Mouse (Mus musculus): ENCODE data around the gene Nabp2. TPM values are rescaled to one million over a fixed set of nuclear protein-coding genes. Genes with fewer than 3 reads are reported as not detected.
A peak's percentile ranks its signal among the peaks of the same experiment; 100 is the strongest.

The Nabp2 gene
- polyA plus RNA-seq, 1 experiment from 2014 or later, result 180 TPM

GRCm38 (mm10) chr10:128385902-128386301, 25.4 kb downstream of the Nabp2 start:
- Histone ChIP-seq H3K4me2 (ENCODE audit: low read length) (no peak overlapping the region), H3K4me1 (ENCODE audit: control insufficient read depth, insufficient read depth, low read length) (no peaks in the 10 kb centered on the region), H3K27ac (ENCODE audit: low read depth, low read length) (no peak overlapping the region), H3K9me3 (replicated peaks; ENCODE audit: control insufficient read depth, low read length) (no peaks in the 10 kb centered on the region), H3K9ac (ENCODE audit: low read length) (no peak overlapping the region), H3K36me3 (ENCODE audit: control insufficient read depth, insufficient read depth, low read length) (peaks cover 98% of the 10 kb centered on the region), H3K27me3 (replicated peaks; ENCODE audit: control insufficient read depth, insufficient read depth, low read length) (no peaks in the 10 kb centered on the region), H3K4me3 (ENCODE audit: low read depth, low read length) (no peak overlapping the region)
- 93% methylated on average over 7 of the region's 7 CpGs for WGBS
- DNase-seq (ENCODE audit: low spot score), result no peak
- ATAC-seq, result no peak

GRCm38 (mm10) chr10:128382482-128382881, 28.8 kb downstream of the Nabp2 start:
- no peak for DNase-seq (ENCODE audit: low spot score)
- H3K9ac ChIP-seq (ENCODE audit: low read length), result no peak overlapping the region
- no peaks in the 10 kb centered on the region for H3K27me3 ChIP-seq (replicated peaks; ENCODE audit: control insufficient read depth, insufficient read depth, low read length)
- no peak overlapping the region for H3K4me3 ChIP-seq (ENCODE audit: low read depth, low read length)
- H3K36me3 ChIP-seq (ENCODE audit: control insufficient read depth, insufficient read depth, low read length), result peaks cover 91% of the 10 kb centered on the region
- no peaks in the 10 kb centered on the region for H3K9me3 ChIP-seq (replicated peaks; ENCODE audit: control insufficient read depth, low read length)
- no peak for ATAC-seq
- 91% methylated on average over 8 of the region's 8 CpGs for WGBS
- no peak overlapping the region for H3K27ac ChIP-seq (ENCODE audit: low read depth, low read length)
- no peak overlapping the region for H3K4me2 ChIP-seq (ENCODE audit: low read length)
- peaks cover 11% of the 10 kb centered on the region for H3K4me1 ChIP-seq (ENCODE audit: control insufficient read depth, insufficient read depth, low read length)

GRCm38 (mm10) chr10:128380565-128380964, 30.7 kb downstream of the Nabp2 start:
- Histone ChIP-seq H3K4me3 (ENCODE audit: low read depth, low read length) (no peak overlapping the region), H3K9ac (ENCODE audit: low read length) (no peak overlapping the region), H3K4me2 (ENCODE audit: low read length) (no peak overlapping the region), H3K9me3 (replicated peaks; ENCODE audit: control insufficient read depth, low read length) (no peaks in the 10 kb centered on the region), H3K36me3 (ENCODE audit: control insufficient read depth, insufficient read depth, low read length) (peaks cover 71% of the 10 kb centered on the region), H3K4me1 (ENCODE audit: control insufficient read depth, insufficient read depth, low read length) (peaks cover 11% of the 10 kb centered on the region), H3K27me3 (replicated peaks; ENCODE audit: control insufficient read depth, insufficient read depth, low read length) (no peaks in the 10 kb centered on the region), H3K27ac (ENCODE audit: low read depth, low read length) (no peak overlapping the region)
- DNase-seq (ENCODE audit: low spot score), result no peak
- 88% methylated on average over 5 of the region's 5 CpGs for WGBS
- no peak for ATAC-seq

- Histone ChIP-seq H3K36me3 (ENCODE audit: control insufficient read depth, insufficient read depth, low read length) (peaks cover 58% of the 10 kb centered on the region), H3K4me1 (ENCODE audit: control insufficient read depth, insufficient read depth, low read length) (peaks cover 11% of the 10 kb centered on the region), H3K4me3 (ENCODE audit: low read depth, low read length) (no peak overlapping the region), H3K9me3 (replicated peaks; ENCODE audit: control insufficient read depth, low read length) (no peaks in the 10 kb centered on the region), H3K4me2 (ENCODE audit: low read length) (no peak overlapping the region), H3K27ac (ENCODE audit: low read depth, low read length) (no peak overlapping the region), H3K9ac (ENCODE audit: low read length) (no peak overlapping the region; the same call in 1 of the 2 replicates), H3K27me3 (replicated peaks; ENCODE audit: control insufficient read depth, insufficient read depth, low read length) (no peaks in the 10 kb centered on the region)
- WGBS, result 94% methylated on average over 7 of the region's 7 CpGs
- no peak for ATAC-seq
- no peak for DNase-seq (ENCODE audit: low spot score)
These were observed 32.0 kb downstream of the Nabp2 start for GRCm38 (mm10) chr10:128379260-128379659.

GRCm38 (mm10) chr10:128378462-128378861, 32.8 kb downstream of the Nabp2 start:
- Histone ChIP-seq H3K27me3 (replicated peaks; ENCODE audit: control insufficient read depth, insufficient read depth, low read length) (no peaks in the 10 kb centered on the region), H3K4me3 (ENCODE audit: low read depth, low read length) (peak overlapping the region; percentile 99), H3K27ac (ENCODE audit: low read depth, low read length) (no peak overlapping the region), H3K4me2 (ENCODE audit: low read length) (peak overlapping the region; percentile 61), H3K9ac (ENCODE audit: low read length) (peak overlapping the region; percentile 99), H3K4me1 (ENCODE audit: control insufficient read depth, insufficient read depth, low read length) (peaks cover 11% of the 10 kb centered on the region), H3K36me3 (ENCODE audit: control insufficient read depth, insufficient read depth, low read length) (peaks cover 50% of the 10 kb centered on the region), H3K9me3 (replicated peaks; ENCODE audit: control insufficient read depth, low read length) (no peaks in the 10 kb centered on the region)
- no peak for DNase-seq (ENCODE audit: low spot score)
- WGBS, result 56% methylated on average over 3 of the region's 3 CpGs
- no peak for ATAC-seq

GRCm38 (mm10) chr10:128377940-128378448, 33.3 kb downstream of the Nabp2 start:
- ATAC-seq (no peak), DNase-seq (ENCODE audit: low spot score) (no peak)
- Histone ChIP-seq H3K36me3 (ENCODE audit: control insufficient read depth, insufficient read depth, low read length) (peaks cover 46% of the 10 kb centered on the region), H3K27ac (ENCODE audit: low read depth, low read length) (peak overlapping the region; percentile 94), H3K9ac (ENCODE audit: low read length) (peak overlapping the region; percentile 99), H3K4me2 (ENCODE audit: low read length) (peak overlapping the region; percentile 61), H3K9me3 (replicated peaks; ENCODE audit: control insufficient read depth, low read length) (no peaks in the 10 kb centered on the region), H3K4me1 (ENCODE audit: control insufficient read depth, insufficient read depth, low read length) (peaks cover 11% of the 10 kb centered on the region), H3K4me3 (ENCODE audit: low read depth, low read length) (peak overlapping the region; percentile 99), H3K27me3 (replicated peaks; ENCODE audit: control insufficient read depth, insufficient read depth, low read length) (no peaks in the 10 kb centered on the region)
- WGBS, result 46% methylated on average over 14 of the region's 14 CpGs

GRCm38 (mm10) chr10:128377222-128377939, 33.9 kb downstream of the Nabp2 start:
- Histone ChIP-seq H3K4me2 (ENCODE audit: low read length) (peak overlapping the region; percentile 61), H3K4me3 (ENCODE audit: low read depth, low read length) (peak overlapping the region; percentile 99), H3K9me3 (replicated peaks; ENCODE audit: control insufficient read depth, low read length) (no peaks in the 10 kb centered on the region), H3K27me3 (replicated peaks; ENCODE audit: control insufficient read depth, insufficient read depth, low read length) (no peaks in the 10 kb centered on the region), H3K27ac (ENCODE audit: low read depth, low read length) (peak overlapping the region; percentile 94), H3K4me1 (ENCODE audit: control insufficient read depth, insufficient read depth, low read length) (peaks cover 11% of the 10 kb centered on the region), H3K9ac (ENCODE audit: low read length) (peak overlapping the region; percentile 99), H3K36me3 (ENCODE audit: control insufficient read depth, insufficient read depth, low read length) (peaks cover 40% of the 10 kb centered on the region)
- under 1% methylated on average over 47 of the region's 47 CpGs for WGBS
- DNase-seq (ENCODE audit: low spot score), result peak; percentile 75
- ATAC-seq, result peak; percentile 76

GRCm38 (mm10) chr10:128376455-128377211, 34.7 kb downstream of the Nabp2 start, which contains the start of gene Ankrd52:
Gene Ankrd52, plus strand, starts transcription at chr10:128377115.
- peak; percentile 84 for DNase-seq (ENCODE audit: low spot score)
- under 1% methylated on average over 51 of the region's 73 CpGs for WGBS

More at GRCm38 (mm10) chr10:128376455-128377211, 34.7 kb downstream of the Nabp2 start, which contains the start of gene Ankrd52:
- Histone ChIP-seq H3K27me3 (replicated peaks; ENCODE audit: control insufficient read depth, insufficient read depth, low read length) (no peaks in the 10 kb centered on the region), H3K4me1 (ENCODE audit: control insufficient read depth, insufficient read depth, low read length) (peaks cover 11% of the 10 kb centered on the region), H3K9ac (ENCODE audit: low read length) (peak within 1 kb of the TSS; percentile 99), H3K36me3 (ENCODE audit: control insufficient read depth, insufficient read depth, low read length) (peaks cover 32% of the 10 kb centered on the region), H3K9me3 (replicated peaks; ENCODE audit: control insufficient read depth, low read length) (no peaks in the 10 kb centered on the region), H3K27ac (ENCODE audit: low read depth, low read length) (peak within 1 kb of the TSS; percentile 94), H3K4me3 (ENCODE audit: low read depth, low read length) (peak within 1 kb of the TSS; percentile 99), H3K4me2 (ENCODE audit: low read length) (peak within 1 kb of the TSS; percentile 61)
- ATAC-seq, result peak; percentile 92

All from forebrain, embryonic 14.5 days (tissue).